Mouse (Mus musculus) erythroblast, embryonic 14.5 days (primary cell): ENCODE data around the gene Ikzf4. TPM values are rescaled to one million over a fixed set of nuclear protein-coding genes. Genes with fewer than 3 reads are reported as not detected.
A peak's percentile ranks its signal among the peaks of the same experiment; 100 is the strongest.

ENCODE experiments used
- H3K27me3 ChIP-seq: 2 replicates; pipeline ENCODE4 v1.6.1; 2012; ENCODE audit warnings: inconsistent platforms; ENCODE audit not compliant: control insufficient read depth
- H3K36me3 ChIP-seq: 2 replicates; pipeline ENCODE4 v1.6.1; 2012; ENCODE audit warnings: mild to moderate bottlenecking, inconsistent platforms; ENCODE audit not compliant: control insufficient read depth
- H3K4me1 ChIP-seq: 2 replicates; pipeline ENCODE4 v1.6.1; 2012; ENCODE audit warnings: inconsistent platforms; ENCODE audit not compliant: control insufficient read depth
- H3K4me3 ChIP-seq: replicated peaks from 2 replicates; pipeline ENCODE3; 2012; ENCODE audit warnings: moderate library complexity, mild to moderate bottlenecking, inconsistent platforms
- H3K9me3 ChIP-seq: 2 replicates; pipeline ENCODE4 v1.6.1; 2012; ENCODE audit warnings: low read length, inconsistent platforms, mixed read lengths; ENCODE audit not compliant: control insufficient read depth
- GATA1 ChIP-seq: IDR thresholded peaks from 2 replicates; pipeline ENCODE4 v1.6.1; 2012; ENCODE audit warnings: low read length, inconsistent platforms, mixed read lengths
- TAL1 ChIP-seq: IDR thresholded peaks from 3 replicates; pipeline ENCODE4 v1.6.1; 2012; ENCODE audit warnings: low read length, inconsistent platforms, mixed read lengths
- polyA plus RNA-seq: library from polyadenylated mRNA; stranded (reverse); fragments of >175 nt; gene quantifications from 2 replicates; pipeline ENCODE4 v1.2.3, GENCODE M21; 2012

Gene Ikzf4
- polyA plus RNA-seq, 1 experiment, result 0.01 TPM

DNA sequence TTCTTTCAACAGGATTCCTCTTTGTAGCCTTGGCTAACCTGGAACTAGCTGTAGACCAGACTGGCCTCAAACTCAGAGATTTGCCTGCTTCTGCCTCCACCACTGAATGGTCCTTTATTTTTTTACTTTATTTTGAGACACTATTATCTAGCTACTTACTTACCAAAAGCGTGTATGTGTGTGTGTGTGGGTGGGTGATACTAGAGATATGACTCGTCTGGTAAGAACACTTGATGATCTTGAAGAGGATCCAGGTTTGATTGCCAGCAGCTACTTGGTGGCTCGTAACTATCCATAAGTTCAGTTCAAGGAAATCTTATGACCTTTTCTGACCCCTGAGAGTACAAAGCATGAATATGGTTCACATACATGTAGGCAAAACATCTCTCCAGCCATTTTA is 19.5 kb upstream of the Ikzf4 start:
- Histone ChIP-seq H3K27me3 (peaks cover 43% of the 10 kb centered on the region), H3K4me3 (peak overlapping the region; percentile 16), H3K4me1 (peaks cover 60% of the 10 kb centered on the region), H3K9me3 (no peaks in the 10 kb centered on the region; the same call in 1 of the 2 replicates), H3K36me3 (no peaks in the 10 kb centered on the region; the same call in 1 of the 2 replicates)
- TF ChIP-seq TAL1, result no peak

DNA sequence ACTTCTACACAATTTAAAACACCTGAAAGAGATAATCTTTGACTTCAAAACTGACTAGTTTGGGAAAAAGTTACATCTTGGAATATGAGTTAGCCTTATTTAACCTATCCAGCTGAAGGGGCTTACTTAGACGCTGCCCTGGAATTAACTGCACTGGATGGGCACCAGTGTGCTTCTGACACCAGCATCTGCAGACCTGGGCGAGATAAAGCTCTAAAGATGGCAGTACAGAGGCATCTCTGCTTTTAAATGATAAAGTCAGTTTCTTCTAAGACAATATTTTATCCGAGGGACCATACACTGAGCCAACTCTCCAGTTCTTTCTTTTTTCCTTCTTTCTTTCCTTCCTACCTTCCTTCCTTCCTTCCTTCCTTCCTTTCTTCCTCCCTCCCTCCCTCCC is 19.0 kb upstream of the Ikzf4 start:
- TF ChIP-seq TAL1, result peak; percentile 50
- TF ChIP-seq GATA1, result peak; percentile 16; the same call in 1 of the 2 replicates
- no peaks in the 10 kb centered on the region for H3K36me3 ChIP-seq
- H3K4me3 ChIP-seq, result peak overlapping the region; percentile 22
- H3K27me3 ChIP-seq, result peaks cover 42% of the 10 kb centered on the region
- H3K4me1 ChIP-seq, result peaks cover 60% of the 10 kb centered on the region
- H3K9me3 ChIP-seq, result no peaks in the 10 kb centered on the region; the same call in 1 of the 2 replicates

DNA sequence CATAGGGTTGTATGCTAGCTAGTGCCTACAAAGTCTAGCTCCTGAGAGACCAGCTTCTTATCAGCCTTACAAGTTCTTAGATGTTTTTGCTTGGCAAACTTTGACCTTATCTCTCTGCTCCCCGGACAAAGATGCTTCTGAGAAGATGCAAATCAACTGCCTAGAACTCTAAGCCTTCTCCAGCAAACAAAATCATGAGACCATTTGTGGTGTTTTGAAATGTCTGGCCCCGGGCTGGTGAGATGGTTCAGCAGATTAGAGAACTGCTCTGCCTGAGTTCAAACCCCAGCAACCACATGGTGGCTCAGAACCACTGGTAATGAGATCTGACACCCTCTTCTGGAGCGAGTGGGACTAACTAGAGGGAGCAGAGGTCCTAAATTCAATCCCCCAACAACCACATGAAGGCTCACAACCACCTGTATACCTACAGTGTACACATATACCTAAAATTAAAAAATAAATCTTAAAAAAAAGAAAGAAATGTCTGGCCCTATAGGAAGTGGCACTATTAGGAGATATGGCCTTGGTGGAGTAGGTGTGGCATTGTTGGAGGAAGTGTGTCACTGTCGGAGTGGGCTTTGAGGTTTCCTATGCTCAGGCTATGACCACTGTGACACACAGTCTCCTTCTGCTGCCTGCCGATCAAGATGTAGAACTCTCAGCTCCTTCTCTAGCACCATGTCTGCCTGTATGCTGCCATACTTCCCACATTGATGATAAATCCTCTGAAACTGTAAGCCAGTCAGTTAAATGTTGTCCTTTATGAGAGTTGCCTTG is 17.8 kb upstream of the Ikzf4 start:
- Histone ChIP-seq H3K27me3 (peaks cover 42% of the 10 kb centered on the region), H3K36me3 (no peaks in the 10 kb centered on the region), H3K4me3 (no peak overlapping the region), H3K4me1 (peaks cover 52% of the 10 kb centered on the region), H3K9me3 (no peaks in the 10 kb centered on the region; the same call in 1 of the 2 replicates)
- TF ChIP-seq GATA1, result no peak

DNA sequence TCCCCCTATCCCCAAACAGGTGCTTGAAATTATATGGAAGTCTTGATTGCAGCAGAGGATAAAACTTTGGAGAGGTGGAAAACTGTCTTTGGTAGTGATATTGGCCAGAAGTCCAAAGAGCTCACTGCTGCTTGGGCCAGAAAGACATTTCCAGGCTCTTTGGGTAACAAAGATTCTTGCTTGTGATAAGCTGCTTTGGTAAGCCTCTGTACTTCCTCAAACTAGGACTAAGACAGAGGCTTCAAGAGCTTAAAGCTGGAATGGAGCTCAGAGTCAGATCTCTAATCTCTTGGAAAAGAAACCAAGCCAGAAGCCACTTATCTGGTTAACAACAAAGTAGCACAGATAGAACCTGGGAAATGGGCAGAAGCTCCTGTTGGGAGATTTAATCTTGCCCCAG is 16.7 kb upstream of the Ikzf4 start:
- H3K27me3 ChIP-seq, result peaks cover 41% of the 10 kb centered on the region
- TF ChIP-seq GATA1 (0 out of 2 replicates have a peak, but pooled peaks have one; percentile 30), TAL1 (no peak)

DNA sequence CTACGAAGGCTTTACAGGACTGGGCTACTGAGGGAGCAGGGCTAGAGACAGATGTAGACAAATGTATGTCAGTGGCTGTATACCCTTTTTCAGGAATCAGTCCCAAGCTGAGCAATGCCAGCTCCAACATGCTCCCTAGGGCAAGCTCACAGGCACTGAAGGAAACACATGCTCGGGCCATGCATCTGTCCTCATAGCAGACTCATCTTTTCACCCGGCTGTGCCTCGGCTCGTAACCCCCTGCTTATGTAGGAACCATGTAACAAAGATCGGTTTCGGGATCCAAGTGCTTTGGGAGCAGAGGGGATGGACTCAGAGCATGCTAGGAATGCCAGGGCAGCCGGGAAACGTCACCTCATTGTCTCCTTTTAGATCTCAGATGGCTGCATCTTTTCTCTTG is 13.7 kb upstream of the Ikzf4 start:
- H3K4me3 ChIP-seq, result no peak overlapping the region
- H3K27me3 ChIP-seq, result peaks cover 44% of the 10 kb centered on the region
- TF ChIP-seq TAL1 (no peak), GATA1 (no peak)
- H3K36me3 ChIP-seq, result no peaks in the 10 kb centered on the region
- H3K9me3 ChIP-seq, result no peaks in the 10 kb centered on the region
- H3K4me1 ChIP-seq, result peaks cover 31% of the 10 kb centered on the region

More for the DNA sequence above, 16.7 kb upstream of the Ikzf4 start:
- Histone ChIP-seq H3K36me3 (no peaks in the 10 kb centered on the region), H3K9me3 (no peaks in the 10 kb centered on the region), H3K4me1 (peaks cover 48% of the 10 kb centered on the region), H3K4me3 (no peak overlapping the region)

DNA sequence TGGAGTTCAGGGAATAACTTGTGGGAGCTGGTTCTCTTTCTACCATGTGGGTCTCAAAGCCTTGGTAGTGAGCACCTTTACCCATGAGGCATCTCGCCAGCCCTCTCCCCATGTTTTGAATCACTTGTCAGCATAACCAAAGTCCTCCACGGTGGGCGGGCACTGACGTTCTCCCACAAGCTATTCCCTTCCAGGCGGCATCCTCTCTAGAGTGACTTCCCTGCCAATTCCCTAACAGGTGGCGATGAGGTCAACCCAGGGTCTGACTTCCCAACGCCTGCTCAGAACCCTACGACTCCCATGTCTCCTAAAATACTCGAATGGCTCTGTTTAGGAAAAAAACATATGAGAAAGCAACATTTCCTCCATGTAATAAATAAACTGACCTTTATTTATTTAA is 12.1 kb upstream of the Ikzf4 start:
- TF ChIP-seq GATA1 (no peak), TAL1 (no peak)
- H3K27me3 ChIP-seq, result peaks cover 56% of the 10 kb centered on the region
- peaks cover 14% of the 10 kb centered on the region for H3K4me1 ChIP-seq
- no peaks in the 10 kb centered on the region for H3K9me3 ChIP-seq
- H3K36me3 ChIP-seq, result no peaks in the 10 kb centered on the region
- no peak overlapping the region for H3K4me3 ChIP-seq

DNA sequence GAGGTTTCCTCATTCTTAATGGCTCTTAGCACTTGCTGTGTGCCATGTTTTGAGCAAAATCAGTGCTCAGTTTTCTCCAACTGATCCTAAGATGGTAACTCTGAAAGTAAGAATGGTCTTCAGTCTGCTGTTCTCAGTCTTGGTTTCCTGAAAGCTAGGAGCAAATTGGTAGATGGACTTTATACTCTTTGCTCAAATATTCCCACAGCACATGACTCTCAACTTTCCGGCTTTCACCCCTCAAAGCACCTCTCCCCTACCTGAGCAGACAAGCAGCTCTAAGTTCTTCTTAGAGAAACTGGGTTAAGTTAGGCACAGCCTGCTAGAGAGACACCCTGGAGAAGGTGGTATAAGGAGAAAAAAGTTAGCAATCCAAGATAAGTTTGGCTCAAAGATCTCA is 10.9 kb upstream of the Ikzf4 start:
- no peak for TF ChIP-seq GATA1
- TF ChIP-seq TAL1, result no peak
- Histone ChIP-seq H3K27me3 (peaks cover 56% of the 10 kb centered on the region), H3K4me3 (no peak overlapping the region), H3K9me3 (no peaks in the 10 kb centered on the region), H3K36me3 (no peaks in the 10 kb centered on the region), H3K4me1 (peaks cover 8% of the 10 kb centered on the region)

DNA sequence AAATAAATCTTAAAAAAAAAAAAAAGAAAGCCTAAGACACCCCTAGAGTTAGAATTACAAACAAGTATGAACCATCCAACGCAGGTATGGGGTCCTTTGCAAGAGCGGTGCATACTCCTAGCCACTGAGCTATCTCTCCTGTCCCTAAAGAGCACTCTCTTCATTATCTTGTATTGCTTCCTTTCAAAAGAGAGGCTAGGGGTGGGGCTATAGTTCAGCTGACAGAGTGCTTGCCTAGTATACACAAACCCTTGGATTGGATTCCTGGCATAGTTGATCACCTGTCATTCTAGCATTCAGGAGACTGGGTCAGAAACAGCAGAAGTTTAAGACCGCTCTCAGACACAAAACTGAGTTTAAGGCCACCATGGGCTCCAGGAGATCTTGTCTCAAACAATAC is 9.5 kb upstream of the Ikzf4 start:
- TF ChIP-seq GATA1 (no peak), TAL1 (no peak)
- no peaks in the 10 kb centered on the region for H3K36me3 ChIP-seq
- H3K9me3 ChIP-seq, result no peaks in the 10 kb centered on the region
- H3K4me1 ChIP-seq, result peaks cover 8% of the 10 kb centered on the region
- H3K4me3 ChIP-seq, result no peak overlapping the region
- H3K27me3 ChIP-seq, result peaks cover 53% of the 10 kb centered on the region

DNA sequence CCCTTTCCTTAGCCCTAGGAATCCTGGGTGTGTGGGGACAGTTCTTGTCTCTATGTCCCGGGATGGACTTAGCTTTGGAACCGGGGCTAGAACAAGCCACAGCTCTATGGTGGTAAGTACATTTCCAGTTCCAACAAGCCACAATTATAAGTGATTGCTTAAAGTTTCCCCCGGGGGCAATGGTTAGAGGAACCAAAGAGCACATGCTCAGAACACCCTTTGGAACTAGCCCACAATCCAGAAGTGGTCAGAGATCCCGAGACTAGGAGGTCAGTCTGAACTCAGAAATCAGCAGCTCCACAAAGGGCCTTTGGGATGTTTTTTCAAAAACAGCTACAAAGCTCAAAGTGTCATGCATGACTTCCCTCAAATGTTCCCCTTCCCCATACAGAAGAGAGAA is 8.1 kb upstream of the Ikzf4 start:
- TF ChIP-seq GATA1 (no peak), TAL1 (no peak)
- H3K4me1 ChIP-seq, result peaks cover 8% of the 10 kb centered on the region
- H3K4me3 ChIP-seq, result no peak overlapping the region
- H3K27me3 ChIP-seq, result peaks cover 40% of the 10 kb centered on the region
- no peaks in the 10 kb centered on the region for H3K36me3 ChIP-seq
- H3K9me3 ChIP-seq, result no peaks in the 10 kb centered on the region
